Mouse (Mus musculus) left cerebral cortex, postnatal 36 days (tissue): ENCODE measurements around the gene Fbxo28. TPM values are rescaled to one million over a fixed set of nuclear protein-coding genes. Genes with fewer than 3 reads are reported as not detected.
A peak's percentile ranks its signal among the peaks of the same experiment; 100 is the strongest.

ENCODE experiments used
- DNase-seq, 2 experiments: peaks; one replicate each; pipeline ENCODE4 v3.0.0; 2021 to 2022; ENCODE audit warnings: low spot score in 2 of 2, mixed read lengths in 1 of 2
- intact Hi-C: fragments of 180-260 bp; cut with DNase I; formaldehyde crosslinking; loops from one replicate; pipeline ENCODE4 v1.15.1; 2025
- total RNA-seq, 2 experiments: library from RNA; stranded (reverse); gene quantifications; 2 replicates each; pipeline ENCODE4 v1.2.3; 2021

The Fbxo28 gene
- total RNA-seq, 2 experiments from 2014 or later = 50.7 to 55.3 TPM

DNA sequence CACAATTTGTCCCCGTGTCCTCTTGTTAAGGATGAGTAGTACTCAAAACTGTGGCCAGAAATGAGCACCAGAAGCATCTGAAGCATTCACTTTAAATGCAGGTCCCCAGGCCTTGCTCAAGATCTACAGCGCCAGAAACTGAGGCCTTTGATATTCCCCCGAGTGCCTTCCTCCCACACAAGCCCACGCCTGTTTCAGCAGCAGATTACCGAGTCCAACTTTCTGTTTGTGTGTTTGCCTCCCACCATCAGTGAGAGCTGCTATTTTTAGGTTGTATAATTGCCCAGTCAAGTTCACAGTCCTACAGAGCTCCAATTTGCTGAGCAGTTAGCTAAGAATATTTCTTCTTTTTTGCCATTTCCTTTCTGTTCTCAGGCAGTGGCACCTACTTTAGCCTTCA lies 5.1 kb upstream of the Fbxo28 start:
- intact Hi-C loops = no loop called here
- DNase-seq = peak; percentile 40 to 56

DNA sequence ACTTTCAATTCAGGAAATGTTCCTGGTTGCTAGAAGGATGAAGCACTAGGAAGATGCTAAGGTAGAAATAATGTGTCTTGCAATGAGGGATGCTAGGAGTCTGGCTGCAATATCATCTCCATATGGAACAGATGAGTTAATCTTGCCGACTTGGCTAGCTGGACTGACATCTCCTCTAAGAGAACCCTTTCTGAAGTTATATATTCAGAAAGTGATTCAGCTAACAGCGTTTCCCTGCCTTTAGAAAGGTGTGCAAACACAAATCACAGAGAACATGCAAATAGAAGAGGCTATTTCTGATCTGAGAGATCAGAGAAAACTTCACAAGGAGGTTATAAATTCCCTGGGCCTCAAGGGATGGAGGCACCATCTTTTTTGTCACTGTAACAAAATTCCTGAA lies 4.4 kb upstream of the Fbxo28 start:
- intact Hi-C loops = no loop called here
- DNase-seq = no peak

DNA sequence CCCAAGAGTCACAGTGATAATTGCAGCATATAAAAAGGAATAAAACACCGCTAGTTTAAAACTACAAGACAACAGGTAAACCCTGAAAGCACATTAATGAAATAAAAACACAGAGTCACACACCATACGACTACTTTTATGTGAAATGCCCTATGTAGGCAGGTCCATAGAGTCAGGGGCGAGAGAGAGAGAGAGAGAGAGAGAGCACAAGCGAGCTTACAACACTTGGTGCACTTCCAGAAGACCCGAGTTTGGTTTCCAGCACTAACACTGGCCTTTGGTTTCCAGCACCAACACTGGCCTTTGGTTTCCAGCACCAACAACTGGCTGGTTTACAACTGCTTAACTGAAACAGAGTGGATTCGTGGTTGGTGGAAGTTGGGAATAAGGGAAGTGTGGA lies 564 bp upstream of the Fbxo28 start:
- DNase-seq = no peak
- intact Hi-C loops = loop anchor here (2.0 kb wide), 2 partner anchors 59 to 67 kb away; partner anchors contain the start of genes Degs1 and Trp53bp2

DNA sequence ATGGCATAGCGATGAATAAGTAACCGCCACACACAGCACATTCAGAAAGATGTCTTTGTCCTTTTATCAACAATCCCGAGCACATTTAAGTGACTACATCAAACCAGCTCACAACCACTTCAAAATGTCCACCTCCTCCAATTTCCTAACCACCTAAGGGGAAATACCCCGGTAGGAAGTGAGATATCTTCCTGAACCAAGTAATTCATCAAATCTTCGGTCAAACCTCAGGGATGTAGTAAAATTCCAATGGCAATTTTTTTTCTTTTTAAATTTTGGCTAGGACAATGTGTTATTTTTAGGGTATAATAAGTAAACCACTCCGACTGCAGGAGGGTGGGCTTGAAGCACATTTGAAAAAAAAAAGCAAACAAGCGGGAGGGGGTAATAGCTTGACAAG lies 1.1 kb downstream of the Fbxo28 start:
- DNase-seq = no peak
- intact Hi-C loops = loop anchor here (2.0 kb wide), 2 partner anchors 57 to 69 kb away; partner anchors contain the start of genes Degs1 and Trp53bp2

DNA sequence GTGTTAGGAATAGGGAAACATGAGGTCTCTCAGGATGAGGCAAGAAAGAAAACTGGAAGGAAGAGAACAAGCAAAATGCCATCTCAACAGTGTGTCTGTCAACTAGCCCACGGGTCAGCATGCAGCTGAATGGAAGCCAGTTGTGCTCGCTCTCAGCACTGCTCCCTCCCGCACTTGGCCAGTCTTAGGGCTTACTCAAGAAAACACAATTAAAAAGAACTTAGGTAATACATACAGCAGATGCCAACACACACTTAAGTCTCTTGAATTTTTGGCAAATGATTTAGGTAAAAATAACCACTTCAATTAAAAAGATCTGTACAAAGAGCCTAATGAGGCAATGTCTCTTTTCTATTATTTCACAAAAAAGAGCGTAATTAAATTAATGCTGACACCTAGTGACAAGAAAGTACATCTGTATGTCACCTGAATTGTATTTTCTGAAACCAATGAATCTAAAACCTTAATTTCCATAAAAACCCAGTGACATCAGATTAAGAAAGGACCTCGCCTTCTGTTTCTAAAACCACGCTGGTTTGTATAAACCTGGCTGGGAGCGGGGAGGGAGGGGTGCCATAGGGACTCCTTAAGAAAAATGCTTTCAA lies 2.4 kb downstream of the Fbxo28 start:
- no peak for DNase-seq
- intact Hi-C loops = no loop called here

DNA sequence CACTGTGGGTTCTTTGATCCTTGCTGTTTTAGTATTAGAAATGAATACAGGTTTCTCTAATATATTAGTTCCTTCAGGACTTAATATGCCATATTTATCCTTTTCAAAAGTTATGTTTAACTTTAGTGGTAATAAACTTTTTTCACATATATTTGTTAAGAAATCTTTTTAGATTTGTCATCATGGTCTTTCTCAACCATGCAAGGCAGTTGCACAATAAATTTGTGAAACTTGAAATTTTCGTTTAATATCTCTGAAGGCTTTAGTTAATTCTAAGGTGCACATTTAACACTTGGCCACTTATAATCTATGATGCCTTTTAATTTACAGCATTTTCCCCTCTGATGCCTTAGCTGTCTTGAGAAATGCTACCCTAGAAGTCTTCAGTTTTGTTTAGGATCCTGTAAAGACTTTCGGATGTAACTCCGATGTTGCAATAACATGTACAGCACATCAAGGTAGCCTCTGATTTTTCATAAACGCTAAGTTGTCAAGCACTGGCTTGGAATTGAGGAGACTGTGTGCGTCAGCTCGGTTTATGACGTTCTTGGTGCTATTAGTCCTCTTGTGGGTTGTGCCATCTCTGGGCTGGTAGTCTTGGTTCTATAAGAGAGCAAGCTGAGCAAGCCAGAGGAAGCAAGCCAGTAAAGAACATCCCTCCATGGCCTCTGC lies 7.5 kb downstream of the Fbxo28 start:
- no peak for DNase-seq
- intact Hi-C loops = no loop called here

DNA sequence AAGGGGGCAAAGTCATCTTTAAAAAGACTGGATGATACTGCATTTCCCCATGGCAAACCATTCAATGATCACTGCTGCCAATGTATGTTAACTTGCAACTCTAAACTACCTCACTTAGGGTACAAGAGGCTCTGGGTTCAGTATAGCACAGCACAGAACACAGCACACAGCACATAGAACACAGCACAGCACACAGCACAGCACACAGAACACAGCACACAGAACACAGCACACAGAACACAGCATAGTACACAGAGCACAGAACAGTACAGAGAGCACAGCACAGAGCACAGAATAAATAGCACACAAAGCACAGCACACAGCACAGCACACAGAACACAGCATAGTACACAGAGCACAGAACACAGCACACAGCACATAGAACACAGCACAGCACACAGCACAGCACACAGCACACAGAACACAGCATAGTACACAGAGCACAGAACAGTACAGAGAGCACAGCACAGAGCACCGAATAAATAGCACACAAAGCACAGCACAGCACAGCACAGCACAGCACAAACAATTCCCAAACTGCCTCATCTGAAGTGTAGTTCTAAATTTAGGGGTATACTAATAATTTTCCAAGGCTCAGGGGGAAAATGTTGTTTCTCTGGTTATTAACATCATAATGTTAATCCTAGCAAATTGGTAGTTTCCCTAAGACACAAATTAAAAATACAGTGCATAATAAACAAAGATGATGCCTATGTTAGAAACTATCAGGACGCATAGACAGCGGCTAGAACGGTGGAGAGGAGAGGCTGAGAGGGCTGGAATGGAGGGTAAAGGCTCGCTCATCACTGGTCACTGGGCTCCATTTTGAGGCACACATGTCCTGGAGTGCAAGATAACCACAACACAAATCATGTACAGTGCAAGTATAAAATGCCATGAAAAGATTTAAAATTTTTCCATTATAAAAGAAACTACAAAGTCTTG lies 9.1 kb downstream of the Fbxo28 start:
- intact Hi-C loops = no loop called here

DNA sequence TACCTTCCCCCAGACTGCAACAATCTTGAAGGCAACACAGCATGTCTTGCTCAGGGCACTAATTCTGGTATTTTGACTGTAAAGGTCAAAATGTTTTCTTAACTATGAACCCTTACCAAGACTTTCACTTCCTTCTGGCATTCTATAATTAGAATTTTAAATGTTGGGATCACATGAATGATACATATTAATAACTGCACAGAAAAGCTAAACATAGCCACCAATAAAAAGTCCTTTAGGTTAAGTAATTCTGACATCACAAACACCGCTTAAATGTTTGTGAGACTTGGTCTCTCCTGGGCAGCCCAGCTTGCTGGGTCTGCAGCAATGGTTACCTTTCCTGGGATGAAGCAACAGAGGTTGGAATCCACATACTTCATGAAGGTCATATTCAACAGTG lies 15.5 kb downstream of the Fbxo28 start:
- DNase-seq = no peak
- intact Hi-C loops = no loop called here

More for the DNA sequence above, 9.1 kb downstream of the Fbxo28 start:
- no peak for DNase-seq

DNA sequence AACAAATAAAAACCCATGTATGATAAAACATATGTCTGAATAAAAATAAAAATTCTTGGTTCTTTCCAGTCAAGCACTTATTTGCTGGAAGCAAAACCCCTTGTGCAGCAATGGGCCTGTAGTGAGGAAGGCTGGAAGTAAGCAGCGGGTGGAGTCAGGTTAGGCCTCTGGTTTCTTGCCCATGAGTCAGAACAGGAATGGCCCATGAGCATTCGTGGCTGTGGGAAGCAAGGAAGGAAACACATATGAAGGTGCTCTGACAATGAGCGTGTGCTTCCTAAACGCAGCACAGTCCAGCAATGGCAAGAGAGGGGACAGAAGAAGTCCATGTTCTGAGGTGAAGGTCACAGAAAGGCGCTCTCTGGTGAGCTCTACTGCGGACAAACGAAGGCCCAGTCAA lies 16.9 kb downstream of the Fbxo28 start:
- intact Hi-C loops = no loop called here
- DNase-seq = no peak

DNA sequence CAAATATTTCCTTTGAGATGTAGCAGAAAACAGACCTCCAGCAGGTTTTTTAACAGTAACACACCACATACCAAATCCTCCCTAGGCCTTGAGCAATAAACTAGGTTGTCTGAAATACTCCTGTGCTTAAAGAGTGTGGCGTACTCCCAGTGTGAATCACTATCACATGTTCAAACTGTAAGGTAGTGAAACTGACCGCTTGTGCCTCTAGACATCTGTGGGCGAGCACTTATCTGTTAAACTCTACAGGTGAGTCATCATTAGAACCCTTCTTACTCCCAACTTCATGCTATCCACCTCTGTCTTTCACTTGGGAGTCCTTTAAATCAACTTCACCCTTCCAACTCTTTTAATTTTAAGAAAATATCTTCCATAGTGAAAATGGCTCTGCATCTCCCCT lies 18.3 kb downstream of the Fbxo28 start:
- intact Hi-C loops = no loop called here
- no peak for DNase-seq

DNA sequence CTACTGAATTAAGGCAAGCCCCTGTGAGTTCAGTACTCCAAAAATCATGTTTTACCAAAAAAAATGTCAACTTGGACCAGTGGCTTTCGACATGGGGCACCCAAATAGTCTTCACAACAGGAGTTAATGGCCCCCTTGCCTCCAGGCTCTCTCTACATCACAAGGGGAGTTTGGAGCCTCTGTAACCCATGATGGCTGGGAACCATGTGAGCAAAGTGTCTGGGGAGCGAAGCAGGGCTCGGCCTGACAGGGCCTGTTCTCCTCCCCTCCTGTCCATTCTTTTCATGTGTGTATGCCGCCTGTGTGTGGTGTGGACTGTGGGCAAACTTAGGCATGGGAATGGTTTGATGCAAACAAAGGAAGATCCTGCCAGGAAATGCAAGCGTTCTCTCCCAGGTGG lies 27.2 kb downstream of the Fbxo28 start:
- no peak for DNase-seq

DNA sequence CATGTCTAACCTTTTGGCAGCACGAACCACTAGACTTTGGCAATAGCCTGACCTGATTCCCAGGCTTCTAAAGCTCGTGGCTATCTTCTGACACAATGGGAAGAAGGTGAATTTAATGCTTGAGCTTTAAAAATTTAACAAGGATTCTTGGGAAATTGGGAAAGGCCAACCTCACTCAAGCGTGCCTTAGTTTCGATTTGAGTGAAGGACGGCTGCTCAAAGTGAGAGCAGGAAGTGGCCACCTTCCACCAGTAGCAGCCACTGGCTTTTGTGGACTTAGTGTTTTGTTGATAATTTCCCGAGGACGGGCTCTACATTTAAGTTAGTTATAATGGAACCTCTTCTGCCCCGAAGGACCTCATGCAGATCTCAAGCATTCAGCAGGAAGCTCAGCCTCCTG lies 28.2 kb downstream of the Fbxo28 start:
- intact Hi-C loops = no loop called here
- DNase-seq = no peak

More for the DNA sequence above, 27.2 kb downstream of the Fbxo28 start:
- intact Hi-C loops = no loop called here

DNA sequence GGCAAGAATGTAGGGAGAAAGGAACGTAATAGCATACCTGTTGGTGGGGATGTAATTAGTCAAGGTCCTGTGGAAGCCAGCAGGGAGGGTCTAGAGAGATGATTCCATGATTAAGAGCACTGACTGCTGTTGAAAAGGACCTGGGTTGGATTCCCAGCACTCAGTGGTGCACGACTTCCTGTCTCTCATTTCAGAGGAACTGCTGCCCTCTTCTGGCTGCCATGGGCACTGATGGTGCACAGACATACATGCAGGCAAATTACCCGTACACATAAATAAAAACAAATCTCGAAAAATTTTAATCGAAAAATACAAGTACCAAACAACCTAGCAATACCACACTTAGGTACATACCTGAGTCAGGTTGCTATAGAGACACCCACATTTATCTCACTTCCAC lies 30.1 kb downstream of the Fbxo28 start:
- DNase-seq = no peak
- intact Hi-C loops = no loop called here

DNA sequence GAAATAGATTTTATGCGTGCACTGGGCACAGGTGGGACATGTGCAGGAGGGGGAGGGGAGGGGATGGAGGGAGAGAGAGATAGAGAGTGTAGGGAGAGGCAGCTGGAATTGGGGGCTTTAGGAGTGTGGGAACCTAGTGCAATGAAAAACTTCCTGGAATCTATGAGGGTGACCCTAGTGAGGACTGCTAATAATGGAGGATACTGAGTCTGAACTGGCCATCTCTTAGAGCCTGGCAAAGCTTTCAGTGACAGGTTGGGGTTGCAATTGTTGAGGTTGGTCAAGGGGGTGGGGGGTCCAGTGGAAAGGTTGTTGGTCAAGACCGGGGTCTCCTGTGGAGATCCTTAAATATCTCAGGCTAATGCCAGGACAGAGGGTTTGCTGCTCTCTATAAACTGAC lies 31.1 kb downstream of the Fbxo28 start:
- intact Hi-C loops = no loop called here

DNA sequence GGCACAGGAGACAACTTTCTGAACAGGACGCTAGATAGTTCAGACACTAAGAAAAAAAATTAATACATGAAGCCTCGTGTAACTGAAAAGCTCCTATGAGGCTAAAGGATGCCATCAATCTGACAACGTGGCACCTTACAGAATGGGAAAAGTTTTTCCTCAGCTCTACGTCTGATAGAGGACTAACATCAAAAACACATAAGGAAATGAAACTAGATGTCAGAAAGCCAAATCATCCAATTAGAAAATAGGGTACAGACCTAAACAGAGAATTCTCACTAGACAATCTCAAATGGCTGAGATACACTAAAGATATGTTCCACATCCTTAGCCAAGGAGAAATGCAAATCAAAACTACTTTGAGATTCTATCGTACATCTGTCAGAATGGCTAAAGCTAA lies 32.0 kb downstream of the Fbxo28 start:
- intact Hi-C loops = no loop called here
- no peak for DNase-seq

More for the DNA sequence above, 31.1 kb downstream of the Fbxo28 start:
- no peak for DNase-seq

DNA sequence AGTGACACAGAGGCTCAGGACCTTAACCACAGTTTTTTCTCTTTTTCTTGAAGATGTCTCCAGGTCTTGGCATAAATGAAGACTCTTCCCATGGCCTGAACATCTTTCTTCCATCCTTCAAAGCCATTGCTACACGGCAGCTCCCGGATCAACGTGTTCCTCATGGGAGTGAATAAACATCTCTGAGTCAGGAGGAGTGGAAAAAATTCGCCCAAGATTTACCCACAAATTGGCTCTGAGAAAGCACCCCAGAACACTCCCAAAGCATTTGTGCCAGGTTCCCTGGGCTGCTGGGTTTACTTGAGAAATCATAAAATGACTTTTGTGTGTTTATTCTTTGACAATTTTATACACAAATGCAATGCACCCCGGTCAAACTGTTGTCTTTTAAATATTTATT lies 38.5 kb downstream of the Fbxo28 start:
- DNase-seq = no peak
- intact Hi-C loops = no loop called here

DNA sequence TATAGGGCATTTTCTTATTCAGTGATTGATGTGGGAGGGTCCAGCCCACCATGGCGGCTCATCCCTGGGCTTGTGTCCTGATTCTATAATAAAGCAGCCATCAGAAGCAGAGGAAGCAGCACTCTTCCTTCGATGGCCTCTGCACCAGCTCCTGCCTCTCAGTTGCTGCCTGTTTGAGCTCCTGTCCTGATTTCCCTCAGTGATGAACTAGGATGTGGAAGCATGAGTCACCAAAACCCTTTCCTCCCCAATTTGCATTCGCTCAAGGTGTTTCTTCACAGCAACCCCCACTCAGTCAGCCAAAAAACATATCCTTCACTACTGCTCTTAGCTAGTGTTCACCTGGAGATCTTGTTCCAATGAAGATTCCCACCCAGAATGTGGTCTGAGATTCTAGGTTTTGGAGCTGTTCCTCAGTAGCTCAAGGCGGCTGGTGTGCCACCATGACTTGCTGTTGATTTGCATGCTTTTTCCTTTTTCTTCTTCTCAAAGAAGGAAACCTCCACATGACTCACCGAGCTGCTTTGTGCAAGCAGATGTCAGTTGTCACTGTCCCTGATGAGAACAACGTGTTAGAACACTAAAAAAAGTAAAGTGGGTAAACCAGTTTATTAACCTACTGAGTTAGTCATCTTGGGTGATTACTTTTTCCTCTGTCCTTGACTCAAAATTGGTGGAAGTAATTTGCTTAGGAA lies 39.1 kb downstream of the Fbxo28 start:
- intact Hi-C loops = no loop called here
- no peak for DNase-seq

DNA sequence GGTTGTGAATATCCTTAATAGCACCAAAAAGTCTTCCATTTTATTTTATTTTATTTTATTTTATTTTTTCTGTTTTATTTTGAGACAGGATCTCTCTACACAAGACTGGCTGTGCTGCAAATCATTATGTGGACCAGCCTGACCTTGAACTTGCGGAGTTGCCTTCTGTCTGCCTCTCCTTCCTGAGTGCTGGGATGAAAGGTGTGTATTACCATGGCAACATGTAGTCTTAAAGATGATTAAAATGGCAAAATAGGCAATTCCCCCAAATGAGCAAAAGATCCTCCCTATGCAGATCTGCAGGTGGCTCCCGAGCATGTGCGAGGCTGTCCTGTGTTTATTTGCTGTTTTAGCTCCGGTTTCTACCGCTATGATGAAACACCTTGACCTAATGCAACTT lies 43.6 kb downstream of the Fbxo28 start:
- no peak for DNase-seq
- intact Hi-C loops = no loop called here

DNA sequence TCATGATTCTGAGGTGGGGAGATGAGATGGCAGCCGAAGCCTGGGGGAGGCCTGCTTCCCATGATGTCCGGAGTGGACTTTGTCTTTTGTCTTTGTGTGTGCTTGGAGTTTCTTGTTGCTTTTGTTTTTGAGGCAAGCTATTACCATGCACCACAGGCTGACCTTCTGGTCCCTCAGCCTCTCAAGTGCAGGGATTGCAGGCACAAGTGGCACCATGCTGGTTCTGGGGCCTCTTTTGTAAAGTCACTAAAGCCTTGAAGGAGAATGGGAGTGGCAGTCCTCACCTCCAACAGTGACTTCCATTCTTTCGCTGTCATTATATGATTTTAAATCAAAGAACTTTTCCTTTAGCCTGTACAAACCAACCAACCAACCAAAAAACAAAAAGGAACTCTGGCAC lies 44.2 kb downstream of the Fbxo28 start:
- DNase-seq = no peak
- intact Hi-C loops = no loop called here

DNA sequence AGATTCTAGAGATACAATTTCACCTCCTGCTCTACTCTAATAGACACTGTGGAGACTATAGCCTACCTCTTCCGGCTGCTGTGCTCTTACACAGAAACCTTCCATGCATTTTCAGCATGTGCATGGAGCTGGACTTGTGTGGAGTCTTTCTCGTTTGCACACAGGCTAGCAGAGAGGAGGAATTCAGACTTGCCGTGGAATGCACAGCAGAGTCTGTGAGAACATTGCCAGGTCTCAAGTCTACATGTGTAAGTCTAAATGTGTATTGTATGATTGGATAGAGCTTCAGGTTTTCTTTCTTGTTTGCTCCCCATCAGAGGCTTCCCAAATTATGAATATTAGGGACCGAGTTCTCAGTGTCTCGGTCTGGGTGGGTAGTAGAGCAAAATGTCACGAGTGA lies 44.6 kb downstream of the Fbxo28 start:
- DNase-seq = no peak
- intact Hi-C loops = no loop called here
